Mouse (Mus musculus) bone marrow, adult 2 months (tissue): Measurements from ENCODE around the gene Clstn1.

ENCODE experiments used
- CTCF ChIP-seq: fragments of 200-500 bp; IDR thresholded peaks from 2 replicates; pipeline ENCODE4 v1.5.1; 2011; ENCODE audit warnings: low read length, control low read depth; ENCODE audit not compliant: control insufficient read depth, insufficient read depth
- POLR2A ChIP-seq: fragments of 200-500 bp; IDR thresholded peaks from 2 replicates; pipeline ENCODE4 v1.6.1; 2011; ENCODE audit warnings: low read depth, mild to moderate bottlenecking, control low read depth, low read length, borderline replicate concordance; ENCODE audit not compliant: control insufficient read depth

DNA sequence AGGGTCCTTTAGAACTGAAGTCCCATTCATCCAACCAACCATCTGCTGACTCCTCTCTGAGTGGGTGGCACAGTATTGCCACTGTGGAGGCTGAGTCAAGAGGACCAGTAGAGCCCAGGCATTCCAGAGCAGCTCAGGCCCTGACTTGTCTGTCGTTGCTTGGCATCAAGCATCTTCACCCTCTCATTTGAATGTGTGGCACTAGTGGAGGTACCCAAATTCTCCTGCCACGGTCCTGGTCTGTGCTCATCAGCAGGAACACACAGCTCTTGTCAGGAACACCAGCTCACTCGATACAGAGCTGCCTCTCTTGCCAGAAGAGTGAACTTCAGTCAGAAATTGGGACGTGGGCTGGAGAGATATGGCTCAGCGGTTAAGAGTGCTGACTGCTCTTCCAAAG is 37.4 kb downstream of the Clstn1 start:
- no peak for TF ChIP-seq POLR2A
- no peak for TF ChIP-seq CTCF
